Mouse (Mus musculus): ENCODE results near the gene Tex2.
"Not testable (repeated sequence)": the region's sequence is repeated elsewhere in the genome, so short reads cannot be mapped to it uniquely, and the experiment has no call there.

Gene Tex2

DNA sequence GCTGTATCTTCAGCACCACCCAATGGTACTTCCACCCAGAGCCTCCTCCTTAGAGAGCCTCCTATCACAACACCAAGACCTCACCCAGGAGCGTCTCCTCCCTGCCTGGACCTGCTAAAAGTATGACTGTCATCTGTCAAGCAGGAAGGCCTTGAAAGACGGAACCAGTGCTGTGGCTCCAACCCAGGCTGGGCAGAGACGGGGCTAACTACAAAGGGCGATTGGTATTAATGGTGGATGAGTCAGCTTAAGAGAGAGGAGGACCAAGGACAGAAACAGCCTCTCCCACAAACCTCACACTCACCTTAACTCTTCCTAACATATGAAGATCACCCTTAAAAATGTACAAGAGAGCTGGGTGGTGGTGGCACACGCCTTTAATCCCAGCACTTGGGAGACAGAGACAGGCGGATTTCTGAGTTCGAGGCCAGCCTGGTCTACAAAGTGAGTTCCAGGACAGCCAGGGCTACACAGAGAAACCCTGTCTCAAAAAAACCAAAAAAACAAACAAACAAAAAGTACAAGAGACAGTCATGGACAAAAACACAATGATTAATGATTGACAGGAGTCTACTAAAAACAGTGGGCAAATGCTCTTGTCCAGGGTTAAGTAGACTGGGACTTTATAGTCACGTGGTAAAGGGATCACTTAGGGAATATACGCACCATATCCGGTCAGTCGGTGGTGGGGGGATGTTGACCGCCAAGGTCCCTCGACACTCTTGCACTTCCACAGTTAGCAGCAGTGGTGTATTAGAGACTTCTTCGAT, 101.8 kb downstream of the Tex2 start:
- no peak for DNase-seq (ENCODE audit: low spot score in 2 of 2)

DNA sequence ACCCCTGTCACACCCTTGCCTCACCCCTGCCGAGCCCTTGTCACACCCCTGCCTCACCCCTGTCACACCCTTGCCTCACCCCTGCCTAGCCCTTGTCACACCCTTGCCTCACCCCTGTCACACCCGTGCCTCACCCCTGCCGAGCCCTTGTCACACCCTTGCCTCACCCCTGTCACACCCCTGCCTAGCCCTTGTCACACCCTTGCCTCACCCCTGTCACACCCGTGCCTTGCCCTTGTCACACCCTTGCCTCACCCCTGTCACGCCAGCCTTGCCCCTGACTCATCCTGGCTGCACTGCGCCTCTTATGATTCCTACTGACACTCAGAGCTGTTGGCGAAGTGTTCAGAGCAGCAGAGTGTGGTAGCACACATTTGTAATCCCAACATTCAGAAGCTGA, 105.6 kb downstream of the Tex2 start:
- no peak for DNase-seq (ENCODE audit: low spot score in 2 of 2)

DNA sequence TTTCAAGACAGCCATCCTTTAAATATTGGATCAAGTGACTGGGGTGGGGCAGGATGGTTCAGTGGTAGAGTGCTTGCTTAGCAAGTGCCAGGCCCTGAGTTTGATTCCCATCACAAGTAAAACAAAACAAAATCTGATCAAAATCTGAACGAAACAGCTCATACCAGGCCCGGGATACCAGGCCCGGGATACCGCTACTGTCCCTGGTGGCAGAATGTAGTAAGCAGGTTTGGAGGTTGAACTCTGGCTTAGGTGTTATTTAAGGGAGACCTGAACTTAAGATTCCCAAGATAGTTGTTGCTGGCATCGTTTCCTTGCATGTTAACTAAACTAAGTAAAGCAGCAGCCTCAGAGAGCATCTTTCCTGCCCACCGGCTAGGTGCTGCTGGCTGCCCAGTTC, 107.0 kb downstream of the Tex2 start:
- no peak for DNase-seq (ENCODE audit: low spot score in 2 of 2)

DNA sequence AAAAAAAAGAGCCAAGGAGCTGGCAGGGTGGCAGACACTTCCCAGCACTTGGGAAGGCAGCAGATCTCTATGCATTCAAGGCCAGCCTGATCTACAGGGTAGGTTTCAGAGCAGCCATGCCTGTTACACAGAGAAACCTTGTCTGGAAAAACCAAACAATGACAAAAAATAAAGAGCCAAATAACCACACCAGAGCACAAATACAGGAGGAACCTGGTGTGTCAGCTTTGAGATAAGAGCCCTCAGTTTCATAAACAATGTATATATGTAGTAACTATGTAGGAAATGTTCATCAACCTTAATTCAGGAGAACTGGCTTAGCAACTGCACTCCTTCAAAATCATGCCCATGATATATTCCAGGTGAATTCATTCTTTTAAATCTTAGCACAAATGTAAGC, 109.1 kb downstream of the Tex2 start:
- no peak for DNase-seq (ENCODE audit: low spot score in 2 of 2)

DNA sequence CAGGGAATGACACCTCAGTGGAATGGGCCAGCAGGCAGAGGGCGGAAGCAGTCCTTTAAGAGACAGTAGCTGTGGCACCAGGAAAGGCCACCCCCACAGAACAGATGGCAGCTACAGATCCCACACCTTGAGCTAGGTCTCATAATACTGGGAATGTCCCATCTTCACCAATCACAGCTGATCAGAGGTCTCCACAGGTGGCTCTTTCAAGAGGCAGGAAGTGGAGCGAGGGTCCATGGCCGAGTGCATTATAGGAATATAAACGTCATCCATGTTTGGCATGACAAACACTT, 109.9 kb downstream of the Tex2 start:
- DNase-seq (ENCODE audit: low spot score in 2 of 2) = no peak

DNA sequence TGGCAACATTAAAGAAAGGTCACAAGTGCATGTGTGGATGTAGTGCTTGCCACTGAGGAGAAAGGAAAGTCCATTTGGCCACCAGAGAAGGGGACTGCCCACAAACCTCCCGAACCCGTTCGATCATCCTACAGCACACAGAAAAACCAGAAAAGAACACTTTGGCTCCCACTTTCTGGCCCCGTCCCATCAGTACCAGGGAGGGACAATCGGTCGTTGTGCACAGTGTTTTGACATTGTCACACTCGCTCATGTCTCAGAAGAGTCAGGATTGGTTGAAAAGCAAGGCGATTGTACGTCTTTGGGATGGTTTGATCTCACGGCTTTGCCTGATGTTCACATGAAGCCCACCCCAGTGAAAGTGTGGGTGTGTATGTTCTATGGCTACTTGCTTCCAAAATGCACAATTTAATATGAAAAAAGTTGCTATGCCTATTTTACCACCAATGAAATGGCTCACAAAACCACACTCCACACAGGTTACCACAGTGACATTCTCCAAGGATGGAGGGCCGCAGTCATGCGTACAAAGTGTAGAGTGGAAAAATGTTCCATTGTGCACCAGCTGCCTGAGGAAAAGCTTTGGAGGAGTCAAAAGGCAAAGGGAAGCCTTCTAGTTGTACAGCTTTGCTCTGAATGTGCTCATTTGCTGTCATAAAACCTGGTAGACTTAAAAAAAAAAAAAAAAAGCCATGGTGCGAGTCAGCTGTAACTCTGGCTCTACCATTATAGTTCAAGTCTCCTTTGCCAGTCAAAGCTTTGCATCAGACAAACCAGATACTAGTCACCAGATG, 110.4 kb downstream of the Tex2 start:
- DNase-seq (ENCODE audit: low spot score in 2 of 2) = no peak

DNA sequence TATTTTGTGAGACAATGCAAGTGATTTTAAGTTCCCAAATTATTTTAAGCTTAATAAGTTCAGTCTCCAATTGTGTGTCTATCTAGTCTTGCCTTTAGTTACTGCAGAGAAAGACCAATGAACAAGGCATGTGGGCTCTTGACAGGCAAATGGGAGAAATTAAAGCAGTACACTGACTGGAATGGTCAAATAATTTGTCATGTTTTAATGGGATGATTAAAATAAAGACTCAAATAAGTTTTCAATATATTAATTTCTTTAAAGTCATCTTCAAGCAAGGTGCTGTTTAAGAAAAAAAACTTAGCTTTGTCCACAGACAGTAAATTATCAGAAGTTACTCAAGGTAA, 111.1 kb downstream of the Tex2 start:
- DNase-seq (ENCODE audit: low spot score in 2 of 2) = no peak

DNA sequence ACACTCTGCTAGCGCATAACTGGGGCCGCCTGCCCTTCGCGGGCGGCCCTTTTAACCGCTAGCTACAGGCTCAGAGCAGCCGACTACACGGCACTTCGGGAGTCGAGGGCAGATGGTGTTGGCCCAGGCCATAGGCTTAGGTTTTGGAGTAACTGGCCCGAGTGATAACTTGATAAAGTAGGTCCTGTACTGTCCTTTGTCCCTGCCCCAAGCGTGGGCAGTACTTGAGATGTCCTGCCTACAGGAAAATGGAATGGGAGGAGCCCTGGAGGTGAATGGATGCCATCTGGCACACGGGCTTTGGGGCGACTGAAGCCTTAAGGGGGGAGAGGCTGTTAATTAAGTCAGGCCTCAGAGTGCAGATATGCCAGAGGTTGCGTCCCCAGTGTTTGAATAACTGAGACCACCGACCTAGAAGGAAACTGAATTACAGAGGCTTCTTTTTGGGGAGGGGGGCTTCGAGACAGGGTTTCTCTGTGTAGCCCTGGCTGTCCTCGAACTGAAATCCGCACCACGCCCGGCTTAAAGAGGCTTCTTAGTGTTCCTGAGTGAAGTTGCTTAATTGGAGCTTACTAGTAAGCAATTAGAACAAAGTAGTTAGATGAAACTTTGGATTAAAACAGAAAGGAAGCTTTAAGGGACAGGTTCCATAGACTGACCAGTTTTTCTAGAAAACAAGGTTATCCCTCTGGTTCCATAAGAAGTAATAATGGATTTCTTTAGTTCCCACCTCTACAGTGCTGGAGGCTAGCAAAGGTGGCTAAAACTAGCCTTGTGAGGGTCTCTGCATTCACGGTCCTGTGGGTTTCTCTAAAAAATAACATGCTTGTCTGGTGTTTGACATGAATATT, 111.7 kb downstream of the Tex2 start:
- peak; percentile 12 to 24 for DNase-seq (ENCODE audit: low spot score in 2 of 2)

DNA sequence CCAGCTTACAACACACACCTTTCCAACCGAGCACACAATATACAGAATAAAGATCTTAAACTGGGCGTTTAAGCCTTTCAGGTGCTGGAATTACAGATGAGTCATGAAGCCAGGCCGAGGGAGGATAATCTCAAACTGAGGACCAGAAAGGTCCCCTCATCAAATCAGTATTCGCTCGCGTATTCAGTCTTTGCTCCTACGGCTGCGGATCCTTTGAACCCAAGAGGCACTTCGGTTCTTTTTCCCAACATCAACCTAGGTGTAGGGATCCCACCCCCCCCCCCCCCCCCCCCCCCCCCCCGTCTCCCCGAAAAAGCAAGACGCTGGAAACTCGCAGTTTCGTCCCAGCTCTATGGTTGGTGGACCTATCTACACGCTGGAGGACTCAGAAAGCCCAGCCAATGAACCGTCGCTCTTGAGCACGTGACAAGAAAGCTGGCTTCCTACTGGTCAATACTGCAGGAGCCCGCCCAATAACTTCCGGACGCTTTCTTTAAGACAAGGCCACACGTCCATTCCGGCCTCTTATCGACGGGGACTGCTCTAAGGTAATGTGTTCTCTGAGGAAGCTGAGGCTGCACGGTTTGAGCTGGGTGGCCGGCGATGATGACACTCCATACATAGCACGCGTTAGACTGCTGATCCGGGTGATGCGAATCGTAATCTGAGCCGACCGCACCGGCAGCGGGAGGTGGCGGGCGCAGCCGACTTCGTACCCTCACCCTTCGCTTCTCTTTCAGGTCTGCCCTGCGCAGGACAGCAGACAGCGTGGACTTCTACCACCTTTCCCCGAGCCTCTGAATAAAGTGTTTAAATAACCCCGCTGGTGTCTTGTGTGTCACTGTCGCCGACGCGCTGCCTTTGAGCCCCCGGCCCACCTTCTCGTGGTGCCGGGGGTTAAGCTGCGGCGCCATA, 112.6 kb downstream of the Tex2 start:
- peak; percentile 83 to 85 for DNase-seq (ENCODE audit: low spot score in 2 of 2)

DNA sequence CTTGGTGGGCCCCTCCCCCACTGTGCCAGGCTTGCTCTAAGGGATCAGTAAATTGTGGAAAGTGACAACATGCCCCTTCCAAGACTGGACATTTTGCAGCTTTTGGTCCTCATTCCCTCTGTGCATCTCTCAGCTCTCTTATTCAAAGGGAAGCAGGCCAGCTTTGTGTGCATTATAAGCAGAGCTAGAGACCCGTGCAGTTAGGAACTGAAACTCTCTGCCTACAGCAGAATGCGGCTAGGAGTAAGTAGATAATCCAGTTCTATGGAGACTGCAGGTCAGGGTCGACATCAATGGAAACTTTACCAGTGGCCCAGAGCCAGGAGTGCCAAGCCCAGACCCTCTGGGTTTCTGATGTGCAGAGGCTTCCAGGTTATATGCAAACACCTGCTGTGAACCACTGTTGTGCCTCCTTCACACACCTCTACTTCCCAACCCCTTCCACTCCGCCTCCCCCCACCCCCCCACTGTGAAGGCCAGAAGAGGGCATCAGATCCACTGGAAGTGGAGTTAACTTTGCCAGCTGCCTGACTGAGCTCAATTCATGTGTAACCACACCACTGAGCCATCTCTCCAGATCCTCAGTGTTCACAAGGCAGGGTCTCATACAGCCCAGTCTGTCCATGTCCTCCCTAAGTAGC, 114.4 kb downstream of the Tex2 start:
- DNase-seq (ENCODE audit: low spot score in 2 of 2) = no peak

DNA sequence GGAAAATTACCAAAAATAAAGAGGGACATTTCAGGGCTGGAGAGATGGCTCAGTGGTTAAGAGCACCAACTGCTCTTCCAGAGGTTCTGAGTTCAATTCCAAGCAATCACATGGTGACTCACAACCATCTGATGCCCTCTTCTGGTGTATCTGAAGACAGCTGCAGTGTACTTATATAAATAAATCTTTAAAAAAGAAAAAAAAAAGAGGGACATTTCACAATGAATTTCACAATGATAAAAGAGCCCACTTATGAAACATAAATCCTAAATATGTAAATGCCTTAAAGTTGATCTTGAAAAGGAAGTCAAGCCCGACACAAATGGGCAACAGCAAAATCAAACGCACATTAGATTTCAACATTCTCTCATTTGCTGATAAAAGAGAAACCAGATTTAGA, 115.3 kb downstream of the Tex2 start:
- DNase-seq (ENCODE audit: low spot score in 2 of 2) = no peak

DNA sequence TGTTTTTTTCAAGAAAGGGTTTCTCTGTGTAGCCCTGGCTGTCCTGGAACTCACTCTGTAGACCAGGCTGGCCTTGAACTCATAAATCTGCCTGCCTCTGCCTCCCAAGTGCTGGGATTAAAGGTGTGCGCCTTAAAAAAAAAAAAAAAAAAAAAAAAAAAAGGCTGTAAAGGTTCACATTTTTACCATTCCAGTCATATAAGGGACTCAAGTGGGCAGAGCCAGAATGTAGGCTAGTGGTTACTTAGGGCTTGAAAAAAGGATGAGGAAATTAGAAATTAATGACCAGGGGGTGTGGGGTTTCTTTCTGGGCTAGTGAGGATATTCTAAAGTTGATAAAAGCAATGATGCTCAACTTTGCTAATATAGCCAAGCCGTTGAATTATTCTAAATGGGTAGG, 116.2 kb downstream of the Tex2 start:
- DNase-seq (ENCODE audit: low spot score in 2 of 2) = not testable (repeated sequence)

DNA sequence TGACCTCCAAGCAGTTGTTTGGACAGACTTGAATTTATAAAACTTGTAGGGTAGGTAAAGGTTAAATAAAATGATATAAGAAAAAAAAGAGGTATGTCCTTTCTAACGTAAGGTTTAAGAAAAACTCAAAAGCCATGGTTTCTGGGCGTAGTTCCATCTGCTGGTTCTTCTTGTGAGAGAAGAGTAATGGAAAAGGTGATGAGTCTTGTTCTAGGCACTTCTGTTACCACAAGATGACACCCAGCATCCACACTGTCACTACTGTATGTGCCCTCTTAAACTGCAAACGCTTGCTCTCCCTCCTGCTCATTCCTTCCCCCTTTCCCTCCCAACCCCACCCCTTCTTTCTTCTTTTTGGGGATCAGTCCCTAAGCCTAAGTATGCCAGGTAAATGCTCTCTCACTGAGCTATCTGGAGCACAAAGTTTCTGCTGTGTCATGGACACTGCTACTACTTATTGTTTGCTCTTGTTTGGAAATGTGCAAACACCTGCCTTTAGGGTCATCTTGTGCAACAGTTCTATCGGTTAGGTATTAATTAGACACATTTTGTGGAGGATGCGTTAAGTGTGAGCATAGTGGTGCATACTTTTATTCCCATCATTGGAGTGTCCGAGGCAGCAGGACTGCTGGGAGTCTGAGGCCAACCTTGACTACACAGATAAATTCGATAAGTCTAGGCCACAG, 120.1 kb downstream of the Tex2 start:
- no peak for DNase-seq (ENCODE audit: low spot score in 2 of 2)

DNA sequence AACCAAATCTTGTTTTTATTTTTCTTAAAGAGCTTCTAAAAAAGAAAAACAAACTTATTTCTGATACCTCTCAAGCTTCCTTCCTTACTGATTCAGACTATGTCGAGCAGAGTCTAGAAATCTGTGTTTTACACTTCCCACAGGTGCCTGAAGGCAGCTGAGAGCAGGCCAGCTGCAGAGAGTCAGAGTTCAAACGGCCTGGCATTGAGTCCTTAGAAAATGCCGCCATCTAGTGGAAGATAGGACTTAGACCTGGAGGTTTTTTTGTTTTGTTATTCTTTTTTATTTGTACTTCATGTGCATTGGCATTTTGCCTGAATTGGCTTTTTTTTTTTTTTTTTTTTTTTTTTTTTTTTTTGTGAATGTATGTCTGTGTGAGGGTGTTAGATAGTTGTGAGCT, 121.8 kb downstream of the Tex2 start:
- peak in 1 of 2 experiments; percentile 18 for DNase-seq (ENCODE audit: low spot score in 2 of 2)

DNA sequence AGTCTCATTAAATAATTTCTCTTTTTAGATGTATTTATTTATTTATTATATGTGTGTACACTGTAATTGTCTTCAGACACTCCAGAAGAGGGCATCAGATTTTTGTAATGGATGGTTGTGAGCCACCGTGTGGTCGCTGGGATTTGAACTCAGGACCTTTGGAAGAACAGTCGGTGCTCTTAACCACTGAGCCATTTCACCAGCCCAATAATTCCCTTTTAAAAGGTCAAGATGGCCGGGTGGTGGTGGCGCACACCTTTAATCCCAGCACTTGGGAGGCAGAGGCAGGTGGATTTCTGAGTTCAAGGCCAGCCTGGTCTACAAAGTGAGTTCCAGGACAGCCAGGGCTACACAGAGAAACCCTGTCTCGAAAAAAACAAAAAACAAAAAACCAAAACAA, 122.6 kb downstream of the Tex2 start:
- not testable (repeated sequence) for DNase-seq (ENCODE audit: low spot score in 2 of 2)

DNA sequence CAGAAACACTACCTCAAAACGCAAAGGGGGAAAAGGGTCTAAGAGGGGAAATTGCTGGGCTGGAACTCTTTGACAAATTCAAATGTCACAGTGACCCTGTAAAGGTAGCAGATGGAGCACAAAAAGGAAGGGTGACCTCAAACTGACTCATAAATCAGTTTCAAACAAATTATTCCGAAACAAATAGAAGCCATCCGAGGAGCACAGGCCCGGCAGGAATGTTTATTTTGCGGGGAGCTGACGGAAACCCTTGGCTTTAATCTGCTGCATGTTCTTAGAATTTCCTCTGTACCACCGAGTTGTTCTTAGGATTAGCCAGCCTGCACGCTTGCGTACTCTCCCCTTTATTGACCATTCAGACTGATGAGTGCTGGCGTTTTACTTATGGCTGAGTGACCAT, 123.2 kb downstream of the Tex2 start:
- DNase-seq (ENCODE audit: low spot score in 2 of 2) = no peak

DNA sequence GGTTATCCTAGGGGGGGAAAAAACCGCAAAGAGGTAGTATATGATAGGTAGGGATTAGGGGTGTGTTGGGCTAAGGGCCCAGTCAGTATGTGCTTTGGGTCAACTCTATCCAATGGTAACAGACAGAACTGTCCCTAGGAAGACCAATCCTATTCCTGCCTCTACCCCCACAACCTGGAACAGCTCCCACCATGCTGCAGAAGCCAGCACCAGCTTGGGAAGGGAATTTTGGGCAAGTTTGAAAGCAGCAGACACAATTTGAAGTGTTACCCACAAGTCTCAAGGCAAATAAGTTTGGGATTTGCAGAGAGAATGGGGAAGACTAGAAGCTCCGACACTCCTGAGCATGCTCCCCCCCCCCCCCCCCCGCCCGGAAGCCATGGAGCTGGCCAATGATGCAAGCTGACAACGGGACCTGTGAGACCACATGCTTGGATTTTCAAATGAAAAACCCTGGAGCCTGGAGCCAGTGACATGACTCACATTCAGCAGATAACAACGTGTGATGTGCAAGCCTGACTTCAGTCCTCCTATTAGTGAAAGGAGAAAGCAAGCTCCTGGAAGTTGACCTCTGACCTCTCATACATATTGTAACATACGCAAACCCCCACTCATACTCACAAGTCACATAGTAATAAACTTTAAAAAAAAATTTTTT, 124.1 kb downstream of the Tex2 start:
- DNase-seq (ENCODE audit: low spot score in 2 of 2) = no peak

DNA sequence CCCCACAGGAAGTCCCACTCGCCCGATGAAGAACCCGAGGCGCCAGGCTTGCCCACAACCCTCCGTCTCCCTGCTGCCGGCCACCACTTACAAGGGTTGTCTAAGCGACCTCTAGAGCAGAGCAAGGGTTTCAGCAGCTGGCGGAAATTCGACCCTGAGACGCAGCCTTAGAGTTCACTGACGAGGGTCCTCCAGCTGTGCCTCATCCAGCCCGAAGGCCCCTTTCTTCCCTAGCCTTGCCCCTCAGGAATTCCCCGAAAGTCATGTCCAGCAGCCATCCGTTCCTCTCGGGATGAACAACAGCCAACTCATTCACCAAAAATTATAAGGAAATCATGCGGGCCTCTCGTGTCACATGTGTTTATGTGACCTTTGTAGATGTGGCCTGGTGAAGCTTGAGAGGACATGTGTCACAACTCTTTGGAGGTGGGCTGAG, 125.1 kb downstream of the Tex2 start:
- DNase-seq (ENCODE audit: low spot score in 2 of 2) = no peak

DNA sequence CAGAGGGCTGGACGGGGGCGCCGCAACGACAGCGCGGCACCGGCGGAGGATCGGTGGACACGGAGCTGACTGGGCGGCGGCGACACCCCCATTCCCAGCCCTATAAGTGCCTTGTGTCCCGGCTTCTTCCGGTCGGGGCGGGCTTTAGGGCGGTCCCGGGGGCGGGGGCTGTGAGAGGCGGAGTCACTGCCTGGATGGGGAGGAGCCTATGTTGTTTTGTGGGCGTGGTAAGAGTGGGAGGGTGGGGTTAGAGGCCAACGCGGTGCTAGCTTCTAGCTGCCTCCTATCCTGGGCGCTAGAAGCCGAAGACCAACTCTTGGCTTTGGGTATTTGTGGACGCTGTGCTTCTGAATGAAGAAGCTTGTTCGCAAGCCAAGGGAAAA, 125.5 kb downstream of the Tex2 start, which contains the start of gene Ern1:
Ern1 (minus strand) TSS at position 120 of the 383 bp plus-strand sequence.
- peak; percentile 95 to 96 for DNase-seq (ENCODE audit: low spot score in 2 of 2)

Measured in spleen, postnatal 14 days (tissue).